Mouse (Mus musculus) CD4-positive naive resting alpha-beta T cell, adult 76 days (primary cell): ENCODE measurements around the gene Timp3. TPM values are rescaled to one million over a fixed set of nuclear protein-coding genes. Genes with fewer than 3 reads are reported as not detected.

Source experiments
- total RNA-seq: library from RNA; stranded (reverse); gene quantifications from one replicate; pipeline ENCODE4 v1.2.4, GENCODE M21; 2023

Timp3 gene
- 0.50 TPM for total RNA-seq

GRCm38 (mm10) chr10:86300293-86301116 lies at the start of gene Timp3:
Gene Timp3, plus strand, starts transcription at chr10:86300372.

Other genes with a start within 250 kb of the Timp3 start
- not detected for gene Syn3, start 198.5 kb downstream of the Timp3 start, total RNA-seq